Mouse (Mus musculus): Measurements from ENCODE around the gene Macf1.
A peak's percentile ranks its signal among the peaks of the same experiment; 100 is the strongest.

The Macf1 gene

DNA sequence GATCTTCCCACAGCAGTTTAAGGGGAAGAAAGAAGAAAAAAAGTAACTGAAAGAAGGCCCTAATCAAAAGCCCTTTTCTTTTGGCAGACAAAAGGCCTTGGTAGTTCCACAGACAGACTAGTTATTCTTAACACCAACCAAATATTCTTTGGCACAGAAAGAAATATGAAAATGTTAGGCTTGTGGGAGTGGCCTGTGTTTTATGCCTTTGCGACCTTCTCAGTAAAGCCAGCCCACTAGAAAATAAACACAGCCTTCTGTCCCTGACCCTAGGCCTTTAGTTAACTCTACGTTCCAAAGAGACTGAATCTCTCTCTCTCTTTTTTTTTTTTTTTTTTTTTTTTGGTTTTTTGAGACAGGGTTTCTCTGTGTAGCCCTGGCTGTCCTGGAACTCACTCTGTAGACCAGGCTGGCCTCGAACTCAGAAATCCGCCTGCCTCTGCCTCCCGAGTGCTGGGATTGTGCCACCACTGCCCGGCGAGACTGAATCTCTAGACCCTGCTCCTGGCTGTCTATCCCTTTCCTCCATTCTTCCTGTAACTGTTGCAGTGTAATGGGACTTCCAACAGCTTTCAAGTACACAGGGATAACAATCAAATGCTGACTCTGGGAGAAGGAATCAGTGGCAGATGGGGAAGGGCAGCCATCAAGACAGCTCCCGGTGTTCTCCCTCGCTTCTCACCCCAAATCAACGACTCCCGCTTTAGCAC, 85.5 kb downstream of the Macf1 start:
- DNase-seq (ENCODE audit: low spot score in 2 of 2), result no peak

DNA sequence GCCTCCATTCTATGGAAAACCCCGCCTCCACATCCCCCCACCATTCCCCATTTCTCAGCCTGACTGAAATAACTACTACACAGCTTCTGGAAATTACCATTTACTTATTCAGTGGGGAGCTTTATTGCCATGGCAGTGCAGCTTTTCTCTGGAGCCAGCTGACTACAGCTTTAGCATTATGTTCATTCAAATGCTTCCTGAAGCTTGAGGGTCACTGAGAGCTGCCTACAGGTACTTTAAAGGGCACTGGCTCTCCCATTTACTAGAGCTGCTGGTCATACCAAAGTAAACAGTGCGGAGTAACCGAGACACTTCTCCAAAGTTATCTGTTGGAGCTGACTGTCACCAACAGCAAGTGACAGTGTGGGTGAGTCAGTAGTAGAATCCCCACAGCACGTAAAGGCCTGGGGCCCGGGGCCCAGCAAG, 89.8 kb downstream of the Macf1 start:
- DNase-seq (ENCODE audit: low spot score in 2 of 2), result no peak

DNA sequence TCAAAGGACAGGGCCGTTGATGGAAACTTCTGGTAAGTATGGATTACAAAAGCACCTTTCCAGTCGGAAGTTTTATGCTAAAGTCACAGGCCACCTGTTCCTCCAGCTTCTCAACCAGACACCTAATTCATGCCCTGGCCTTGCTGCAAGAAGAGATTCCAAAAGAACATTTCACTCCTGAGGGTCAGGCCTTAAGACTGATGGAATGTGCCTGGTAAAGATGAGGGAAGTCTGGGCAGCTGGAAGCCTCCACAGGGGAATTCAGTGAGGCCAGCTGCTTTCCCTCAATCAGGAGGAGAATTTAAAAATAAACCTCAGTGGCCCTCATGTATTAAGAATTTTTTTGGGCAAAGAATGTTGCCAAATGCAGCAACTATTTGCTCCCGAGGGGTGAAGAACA, 90.5 kb downstream of the Macf1 start:
- no peak for DNase-seq (ENCODE audit: low spot score in 2 of 2)

DNA sequence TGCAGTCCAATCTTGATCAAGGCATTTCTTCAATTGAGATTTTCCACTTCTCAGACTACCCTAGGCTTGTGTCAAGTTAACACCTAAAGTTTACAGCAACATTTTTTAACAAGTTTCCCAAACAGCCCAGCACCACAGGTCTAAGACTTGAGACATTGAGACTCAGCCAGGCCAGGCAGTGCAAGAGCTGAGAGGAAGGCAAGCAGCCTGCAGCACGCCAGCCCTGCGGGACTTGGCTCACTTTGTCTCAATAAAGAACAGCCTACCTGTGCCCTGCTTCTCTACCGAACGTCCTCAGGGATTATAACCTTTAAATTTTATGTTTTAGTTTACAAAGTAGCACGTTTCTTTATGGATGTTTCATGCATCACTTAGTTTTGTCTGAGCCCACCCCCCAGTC, 92.1 kb downstream of the Macf1 start:
- DNase-seq (ENCODE audit: low spot score in 2 of 2), result no peak

DNA sequence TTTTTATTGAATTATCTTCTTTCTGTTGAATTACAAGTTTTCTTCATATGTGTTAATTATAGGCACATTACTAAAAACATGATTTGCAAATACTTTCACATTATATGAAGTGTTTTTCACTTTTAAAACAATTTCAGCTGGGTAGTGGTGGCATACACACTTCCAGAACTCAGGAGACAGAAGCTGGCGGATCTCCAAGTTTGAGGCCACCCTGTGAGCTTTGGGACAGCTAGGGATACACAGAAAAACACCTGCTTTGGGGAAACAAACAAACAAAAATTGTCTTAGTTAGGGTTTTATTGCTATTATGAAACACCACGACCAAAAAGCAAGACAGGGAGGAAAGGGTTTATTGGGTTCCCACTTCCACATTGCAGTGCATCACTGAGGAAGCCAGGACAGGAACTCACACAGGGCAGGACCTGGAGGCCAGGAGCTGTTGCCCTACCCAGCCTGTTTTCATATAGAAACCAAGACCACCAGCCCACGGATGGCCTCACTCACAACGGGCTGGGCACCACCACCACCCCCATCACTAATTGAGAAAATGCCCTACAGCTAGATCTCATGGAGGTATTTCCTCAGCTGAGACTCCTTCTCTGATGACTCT, 93.0 kb downstream of the Macf1 start:
- DNase-seq (ENCODE audit: low spot score in 2 of 2), result no peak

DNA sequence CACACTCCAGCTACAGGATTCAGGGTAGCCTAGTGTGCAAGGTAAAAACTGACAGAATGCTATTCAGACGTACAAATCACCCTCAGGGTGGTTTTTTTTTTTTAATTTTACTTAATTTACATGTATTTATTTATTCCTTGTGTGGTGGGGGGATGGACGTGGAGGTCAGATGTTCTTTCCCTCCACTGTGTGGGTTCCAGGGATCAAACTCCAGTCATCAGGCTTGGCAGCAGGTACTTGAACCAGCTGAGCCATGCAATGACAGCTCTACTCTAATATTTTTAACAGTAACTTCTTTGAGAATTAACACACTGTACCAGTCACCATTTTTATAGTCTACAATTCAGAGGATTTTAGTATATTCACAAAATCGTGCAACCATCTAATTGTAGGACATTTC, 94.7 kb downstream of the Macf1 start:
- DNase-seq (ENCODE audit: low spot score in 2 of 2), result no peak

DNA sequence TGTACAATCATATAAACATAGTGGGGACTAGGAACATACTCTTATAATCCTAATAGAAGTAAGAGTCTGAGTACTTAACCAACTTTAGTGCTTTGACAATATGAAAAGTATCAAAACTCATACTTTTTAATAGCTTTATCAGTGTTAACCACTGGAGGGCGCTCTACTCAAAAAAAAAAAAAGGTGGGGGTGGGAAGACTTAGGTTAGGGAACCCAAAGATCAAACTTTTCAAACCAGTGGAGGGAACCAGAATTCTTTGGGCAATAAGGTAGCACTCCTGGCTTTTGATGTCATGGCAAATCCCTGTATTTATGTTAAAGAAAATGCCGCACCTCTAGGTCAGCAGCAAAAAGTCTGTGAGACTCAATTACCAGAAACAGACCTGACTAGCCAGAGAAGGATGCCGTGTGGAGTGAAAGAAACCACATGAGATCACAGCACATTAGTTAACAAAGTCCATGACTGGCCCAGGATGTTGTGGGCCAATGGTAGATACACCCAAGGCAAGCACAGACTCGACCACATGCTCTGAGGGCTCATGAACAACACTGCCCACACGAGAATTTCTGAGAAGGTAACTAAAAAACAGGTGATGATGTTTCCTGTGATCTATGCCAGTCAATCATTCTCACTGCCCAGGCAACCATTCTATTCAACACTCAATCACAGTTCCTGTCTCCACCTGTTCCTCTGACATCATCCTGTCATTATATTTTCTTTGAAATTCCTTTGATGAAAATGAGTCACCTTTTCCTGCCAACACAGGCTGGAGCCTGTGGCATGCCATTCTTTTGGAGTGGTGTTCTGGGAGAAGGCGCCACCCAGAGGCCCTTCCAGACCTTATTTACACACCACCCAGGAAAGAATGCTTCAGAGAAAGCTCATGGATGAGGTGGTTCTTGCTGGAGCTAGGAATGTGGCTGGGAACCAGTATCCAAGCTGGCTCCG, 95.5 kb downstream of the Macf1 start:
- no peak for DNase-seq (ENCODE audit: low spot score in 2 of 2)

DNA sequence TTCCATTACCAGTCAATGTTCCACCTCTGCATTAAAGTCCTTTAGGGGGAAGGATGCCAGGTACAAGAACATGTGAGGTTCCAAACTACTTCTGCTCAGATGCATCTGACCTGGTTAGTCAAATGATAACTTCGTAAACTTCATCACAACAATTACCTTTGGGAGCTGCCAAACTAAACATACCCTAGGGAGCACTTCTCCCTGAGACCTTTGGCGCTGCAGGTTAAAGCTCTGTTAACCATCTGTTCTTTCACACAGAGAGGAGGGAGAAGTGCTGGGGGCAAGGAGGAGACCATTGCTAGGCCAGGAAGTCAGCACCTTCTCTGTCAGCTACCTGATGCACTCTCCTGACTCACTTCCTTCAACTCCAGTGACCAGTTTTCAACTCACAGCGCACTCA, 96.5 kb downstream of the Macf1 start:
- DNase-seq (ENCODE audit: low spot score in 2 of 2), result no peak

DNA sequence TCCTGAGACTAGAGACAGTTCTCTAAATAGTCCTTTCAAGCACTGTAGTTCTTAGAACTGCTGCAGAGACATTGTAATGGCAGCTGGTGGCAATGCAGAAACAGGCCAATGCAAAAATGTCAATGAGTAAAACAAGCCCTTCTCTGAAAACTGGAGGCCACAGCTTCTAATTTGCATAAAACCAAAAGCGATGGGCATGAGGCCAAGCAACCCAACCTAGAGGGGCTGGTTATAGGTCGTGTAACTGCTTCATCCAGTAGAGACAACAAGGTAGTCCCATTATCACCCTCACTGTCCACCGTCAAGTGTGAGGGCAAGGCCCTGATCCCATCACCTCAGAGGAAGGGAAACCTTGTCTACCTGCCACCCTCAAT, 99.5 kb downstream of the Macf1 start:
- no peak for DNase-seq (ENCODE audit: low spot score in 2 of 2)

DNA sequence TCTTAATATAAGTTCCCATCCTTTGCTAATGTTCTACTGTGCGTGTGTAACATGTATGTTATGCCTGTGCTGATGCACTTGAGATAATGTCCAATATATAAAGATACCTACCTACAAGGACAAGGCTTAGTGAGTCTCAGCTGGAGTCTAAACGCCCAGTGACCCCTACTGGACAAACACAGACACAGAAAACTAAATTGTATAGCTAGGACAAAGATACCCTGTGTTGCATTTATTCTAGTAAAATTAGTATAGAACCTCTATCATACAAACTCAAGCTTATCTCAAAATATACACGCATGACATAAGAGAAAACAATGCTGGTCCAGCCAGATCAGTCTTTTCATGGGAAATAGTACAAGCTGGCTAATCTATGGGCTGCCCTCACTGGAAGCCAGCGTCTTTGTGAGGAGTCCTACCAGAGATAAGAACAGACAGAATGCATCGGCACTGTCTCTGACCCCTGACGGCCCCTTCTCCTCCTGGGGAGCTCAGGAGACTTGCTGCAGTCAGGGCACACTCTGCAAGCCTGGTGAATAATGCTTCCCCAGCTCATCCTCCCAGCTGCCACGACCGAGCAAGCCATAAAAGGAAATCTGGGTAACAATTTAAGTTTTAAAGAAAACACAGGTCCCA, 100.0 kb downstream of the Macf1 start:
- DNase-seq (ENCODE audit: low spot score in 2 of 2), result no peak

DNA sequence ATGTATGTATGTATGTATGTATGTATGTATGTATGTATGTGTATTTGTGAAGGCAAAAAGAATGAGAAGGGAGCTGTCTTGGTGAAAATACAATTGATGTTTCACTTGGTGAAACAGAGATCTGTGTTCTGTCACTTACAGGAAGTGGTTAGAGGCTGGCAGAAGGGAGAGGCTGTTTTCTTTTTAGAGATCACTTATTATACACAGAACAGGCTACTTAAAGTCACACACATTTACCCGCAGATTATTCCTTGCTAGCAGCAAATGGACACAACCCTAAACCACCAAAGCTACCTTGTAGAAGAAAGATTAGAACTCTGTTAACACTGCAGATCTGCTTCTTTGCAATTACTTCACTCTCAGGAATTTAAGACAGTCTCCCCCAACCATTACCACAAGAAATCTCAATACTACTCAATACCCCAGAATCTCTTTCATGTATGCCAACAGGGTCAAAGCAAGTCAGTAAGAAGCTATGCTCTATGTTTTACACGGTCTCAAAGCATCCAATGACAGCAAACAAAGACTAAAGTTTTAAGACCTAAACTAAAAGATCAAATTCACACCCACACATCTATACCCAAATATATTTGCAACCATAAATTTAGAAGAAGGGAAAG, 106.6 kb downstream of the Macf1 start:
- DNase-seq (ENCODE audit: low spot score in 2 of 2), result no peak

DNA sequence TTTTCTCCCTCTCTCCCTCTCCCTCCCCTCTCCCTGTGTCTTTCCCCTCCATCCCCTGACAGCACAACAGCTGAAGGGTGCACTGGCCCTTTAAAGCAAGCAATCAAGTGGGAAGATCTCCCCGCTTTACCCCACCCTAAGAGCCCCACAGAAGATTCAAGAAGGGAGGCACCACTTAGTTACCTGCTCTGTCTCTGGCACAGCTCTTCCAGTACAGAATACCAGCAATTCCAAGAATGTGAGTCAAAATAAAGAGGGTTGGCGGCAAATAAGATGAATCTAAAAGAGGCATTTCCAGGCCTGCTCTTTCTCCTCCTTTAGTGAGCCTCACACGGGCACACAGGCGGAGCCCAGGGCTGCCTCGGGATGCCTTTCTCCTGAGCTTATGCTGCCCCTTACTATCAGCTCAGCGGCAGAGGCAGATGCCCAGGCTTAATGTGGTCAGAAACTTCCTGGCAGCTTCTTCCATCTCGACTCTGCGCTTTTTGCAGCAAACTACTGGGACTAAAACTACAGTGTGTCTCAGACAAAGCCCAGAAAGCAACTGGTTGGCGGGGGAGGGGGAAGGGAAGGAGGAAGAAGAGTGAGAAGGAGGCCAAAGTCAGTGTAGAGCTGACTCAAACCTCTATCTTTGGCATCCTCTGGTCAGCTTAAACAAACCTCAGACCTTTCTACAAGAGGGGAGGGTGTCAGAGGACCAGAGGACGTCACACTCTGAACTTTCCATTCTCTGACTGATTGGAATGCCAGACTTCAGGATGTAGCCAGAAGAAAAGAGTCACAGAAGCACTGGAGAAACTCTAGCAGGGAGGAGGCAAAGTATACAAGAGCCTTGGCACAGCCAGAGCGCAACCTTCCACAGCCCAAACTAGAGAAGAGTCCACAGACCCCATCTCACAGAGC, 111.5 kb downstream of the Macf1 start:
- peak in 1 of 2 experiments; percentile 28 for DNase-seq (ENCODE audit: low spot score in 2 of 2)

DNA sequence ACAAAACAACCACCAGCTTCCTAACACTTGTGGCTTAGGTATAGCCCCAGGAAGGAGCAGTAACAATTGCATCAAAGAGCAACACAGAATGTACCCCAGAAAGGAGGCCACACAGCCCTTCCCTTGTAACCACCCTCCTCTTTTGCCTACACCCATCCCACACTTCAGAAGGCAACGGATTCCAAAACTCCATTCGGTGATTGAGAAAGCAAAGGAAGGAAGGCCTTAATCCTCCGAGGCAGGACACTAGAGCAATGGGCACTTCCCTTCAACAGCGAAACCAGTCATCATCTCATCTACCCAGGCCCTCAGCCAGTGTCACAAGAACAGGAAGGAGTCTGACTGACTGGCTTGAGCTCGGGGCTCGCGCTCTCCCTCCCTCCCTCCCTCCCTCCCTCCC, 112.3 kb downstream of the Macf1 start:
- no peak for DNase-seq (ENCODE audit: low spot score in 2 of 2)

DNA sequence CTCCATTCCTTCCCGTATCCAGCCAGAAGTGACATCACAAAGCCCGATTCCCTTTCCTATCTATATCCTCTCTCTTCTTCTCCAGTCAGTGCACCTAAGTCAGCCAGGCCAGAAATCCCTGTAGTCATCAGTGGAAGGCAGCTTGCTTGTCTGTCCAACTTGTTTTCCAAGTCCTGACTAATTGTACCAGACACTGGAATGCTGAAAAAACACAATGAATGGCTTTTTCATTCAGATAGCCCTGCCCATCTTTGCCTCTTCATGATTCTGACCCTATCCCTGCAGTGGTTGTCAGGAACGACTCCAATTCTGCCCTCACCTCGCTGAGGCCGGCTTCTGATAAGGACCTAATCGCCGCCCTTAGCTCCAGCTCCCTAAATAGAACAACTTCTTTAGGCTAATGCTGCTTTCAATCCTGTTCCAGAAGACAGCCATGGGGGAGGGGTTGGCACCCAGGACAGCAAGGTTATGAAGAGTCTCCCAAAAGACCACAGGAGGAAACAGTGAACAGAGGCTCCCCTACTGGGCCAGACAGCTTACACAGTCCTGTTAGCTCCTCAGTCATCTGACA, 118.8 kb downstream of the Macf1 start:
- DNase-seq (ENCODE audit: low spot score in 2 of 2), result no peak

DNA sequence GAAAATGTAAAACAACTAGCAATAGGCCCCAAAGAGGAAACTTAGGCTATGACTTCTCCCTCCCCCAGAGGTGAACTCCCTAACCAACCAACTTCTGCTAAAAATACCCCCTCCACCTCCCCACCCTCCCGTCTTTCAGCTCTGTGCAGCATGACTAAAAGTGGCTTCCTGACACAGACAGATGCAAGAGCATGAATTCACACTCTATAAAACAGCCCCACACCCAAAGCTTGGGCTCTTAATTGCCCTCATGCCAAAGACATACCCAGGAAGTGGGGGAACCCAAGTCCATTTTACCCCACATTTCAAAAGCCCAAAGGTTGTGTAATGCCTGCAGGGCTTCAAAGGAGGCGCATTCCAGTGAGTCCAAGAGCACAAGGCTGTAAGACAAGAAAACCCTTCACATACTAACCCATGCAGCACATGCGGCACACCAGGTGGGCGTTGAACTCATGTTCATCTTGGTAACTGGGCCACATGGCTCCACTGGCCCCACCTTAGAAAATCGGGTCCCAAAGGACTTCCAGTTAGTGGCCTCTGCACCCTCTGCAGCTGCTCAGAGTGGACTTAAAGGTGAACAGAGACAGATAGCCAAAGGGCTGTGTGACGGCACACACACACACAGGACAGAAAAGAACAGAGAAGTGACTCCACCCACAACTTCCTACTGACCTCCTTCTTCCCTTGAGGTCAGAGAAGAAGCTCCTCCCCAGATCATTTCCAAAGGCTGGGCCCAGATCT, 119.9 kb downstream of the Macf1 start:
- peak in 1 of 2 experiments; percentile 14 for DNase-seq (ENCODE audit: low spot score in 2 of 2)

DNA sequence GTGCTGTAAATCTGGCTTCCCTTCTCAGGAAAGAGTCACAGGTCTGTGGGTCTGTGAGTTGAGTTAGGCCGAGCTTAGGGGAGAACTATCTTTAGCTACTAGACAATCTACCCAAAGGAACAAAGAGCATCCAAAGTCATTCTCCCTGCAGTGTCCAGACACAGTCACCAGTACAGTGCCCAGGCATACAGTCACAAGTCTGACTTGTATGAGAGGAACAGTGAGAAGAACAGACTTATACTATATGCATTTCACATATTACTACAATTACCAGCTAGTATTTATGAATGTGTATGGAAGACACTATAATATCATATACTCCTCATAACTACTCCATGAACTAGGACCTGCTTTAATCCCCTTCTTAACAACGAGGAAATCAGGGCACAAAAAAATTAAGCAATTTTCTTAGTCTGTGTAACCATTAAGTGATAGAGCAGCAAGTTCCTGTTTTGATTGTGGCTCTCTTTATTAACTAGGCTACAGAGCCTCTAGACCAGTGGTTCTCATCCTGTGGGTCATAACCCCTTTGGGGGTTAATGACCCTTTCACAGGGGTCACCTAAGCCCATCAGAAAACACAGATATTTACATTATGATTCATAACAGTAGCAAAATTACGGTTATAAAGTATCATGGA, 121.9 kb downstream of the Macf1 start:
- no peak for DNase-seq (ENCODE audit: low spot score in 2 of 2)

DNA sequence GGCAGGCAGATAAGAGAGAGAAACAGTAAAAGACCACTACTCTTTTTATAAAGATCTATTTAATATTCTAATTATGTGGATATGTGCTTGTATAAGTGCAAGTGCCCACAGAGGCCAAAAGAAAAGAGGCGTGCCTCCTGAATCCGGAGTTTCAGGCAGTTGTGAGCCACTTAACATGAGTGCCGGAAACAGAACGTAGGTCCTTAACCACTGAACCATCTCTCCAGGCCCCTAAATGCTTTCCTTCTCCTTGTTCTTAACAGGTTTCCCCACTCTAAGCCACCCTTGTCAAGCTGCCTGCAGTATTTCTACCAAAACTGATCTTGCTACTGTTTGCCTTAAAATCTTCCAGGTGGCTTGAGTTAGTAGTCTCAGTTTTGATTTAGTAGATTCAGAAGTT, 123.3 kb downstream of the Macf1 start:
- no peak for DNase-seq (ENCODE audit: low spot score in 2 of 2)

DNA sequence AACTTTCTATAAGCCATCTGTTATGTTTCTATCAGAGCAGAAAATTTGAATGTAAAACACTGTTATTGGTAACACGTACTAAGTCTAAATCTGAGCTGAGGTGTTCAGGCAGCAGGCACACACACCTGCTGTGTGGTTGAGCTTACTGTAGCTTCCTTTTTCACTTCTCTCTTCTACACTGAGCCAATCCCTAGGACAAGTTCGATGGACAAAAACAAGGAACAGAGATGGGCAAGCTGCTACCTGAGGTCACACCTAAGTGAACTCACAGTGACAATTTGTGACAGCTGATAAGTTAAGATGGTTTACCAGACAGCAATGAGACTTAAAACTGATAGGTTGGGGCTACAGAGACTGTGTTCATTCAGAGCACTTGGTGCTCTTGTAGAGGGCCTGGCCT, 125.7 kb downstream of the Macf1 start:
- DNase-seq (ENCODE audit: low spot score in 2 of 2), result no peak

DNA sequence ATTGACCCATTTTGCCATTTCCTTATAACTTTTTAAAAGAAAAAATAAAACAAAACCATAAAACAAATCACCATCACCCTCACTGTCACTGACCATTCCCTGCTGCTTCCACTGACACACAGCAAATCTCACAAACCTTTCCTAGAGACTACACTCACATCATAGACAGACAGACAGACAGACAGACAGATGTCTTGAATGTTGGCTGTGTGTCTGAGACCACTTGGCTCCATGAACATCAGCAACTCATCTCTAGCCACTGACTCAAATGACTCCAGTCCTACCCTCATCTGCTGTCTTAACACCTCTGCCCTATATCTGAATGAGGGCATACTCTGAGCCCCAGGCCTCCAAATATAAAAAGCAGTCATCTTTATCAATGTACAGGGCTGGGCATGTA, 128.9 kb downstream of the Macf1 start:
- DNase-seq (ENCODE audit: low spot score in 2 of 2), result no peak
